Mouse (Mus musculus): ENCODE data around the gene Rasa4. TPM values are rescaled to one million over a fixed set of nuclear protein-coding genes. Genes with fewer than 3 reads are reported as not detected.

Gene Rasa4
- polyA plus RNA-seq, 1 experiment from 2014 or later = 4.1 TPM

DNA sequence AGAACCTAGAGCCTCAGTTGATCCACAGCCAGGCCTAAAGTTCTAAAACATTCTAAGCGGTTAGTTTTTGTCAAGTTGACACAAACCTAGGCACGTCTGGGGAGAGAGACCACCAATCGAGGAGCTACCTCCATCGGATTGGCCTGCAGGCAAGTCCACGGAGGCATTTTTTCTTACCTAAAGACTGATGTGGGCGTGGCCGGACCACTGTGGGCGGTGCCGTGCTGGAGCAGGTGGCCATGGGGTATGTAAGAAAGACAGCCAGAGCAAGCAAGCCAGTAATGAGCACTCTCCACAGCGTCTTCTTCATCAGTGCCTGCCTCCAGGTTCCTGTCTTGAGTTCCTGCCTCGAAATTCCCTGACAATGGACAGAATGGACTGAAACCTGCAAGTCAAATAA is 10.2 kb upstream of the Rasa4 start:
- ATAC-seq (ENCODE audit: borderline replicate concordance, extremely low read depth, low FRiP score, low TSS enrichment) = no peak
- 55% methylated on average over 11 of the region's 11 CpGs for WGBS

DNA sequence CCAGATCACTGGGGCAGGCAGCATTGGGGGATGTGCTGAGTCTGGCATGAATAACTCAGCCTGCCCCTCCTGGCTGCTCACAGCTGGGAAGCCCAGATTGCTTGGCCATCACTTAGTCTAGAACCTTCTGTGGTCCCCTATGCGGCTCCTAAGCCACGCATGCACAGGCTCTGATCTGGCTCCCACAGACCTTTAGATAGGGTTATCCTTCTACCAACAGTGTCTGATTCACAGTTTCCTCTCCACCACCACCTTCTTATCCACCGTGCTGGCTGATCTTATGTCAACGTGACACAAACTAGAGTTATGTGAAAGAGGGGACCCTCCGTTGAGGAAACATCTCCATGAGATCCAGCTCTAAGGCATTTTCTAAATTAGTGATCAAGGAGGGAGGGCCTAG is 8.6 kb upstream of the Rasa4 start:
- Histone ChIP-seq H3K4me2 (no peak overlapping the region), H3K4me1 (peaks cover 9% of the 10 kb centered on the region; the same call in 1 of the 2 replicates), H3K27ac (no peak overlapping the region), H3K27me3 (no peaks in the 10 kb centered on the region), H3K9me3 (no peaks in the 10 kb centered on the region), H3K9ac (no peak overlapping the region), H3K36me3 (no peaks in the 10 kb centered on the region), H3K4me3 (no peak overlapping the region)
- no peak for ATAC-seq (ENCODE audit: borderline replicate concordance, extremely low read depth, low FRiP score, low TSS enrichment)
- WGBS = 76% methylated on average over 5 of the region's 5 CpGs

More for the DNA sequence above, 10.2 kb upstream of the Rasa4 start:
- Histone ChIP-seq H3K27ac (no peak overlapping the region), H3K4me2 (no peak overlapping the region), H3K4me3 (no peak overlapping the region), H3K36me3 (no peaks in the 10 kb centered on the region), H3K9ac (no peak overlapping the region), H3K9me3 (no peaks in the 10 kb centered on the region), H3K27me3 (no peaks in the 10 kb centered on the region), H3K4me1 (peaks cover 9% of the 10 kb centered on the region; the same call in 1 of the 2 replicates)

DNA sequence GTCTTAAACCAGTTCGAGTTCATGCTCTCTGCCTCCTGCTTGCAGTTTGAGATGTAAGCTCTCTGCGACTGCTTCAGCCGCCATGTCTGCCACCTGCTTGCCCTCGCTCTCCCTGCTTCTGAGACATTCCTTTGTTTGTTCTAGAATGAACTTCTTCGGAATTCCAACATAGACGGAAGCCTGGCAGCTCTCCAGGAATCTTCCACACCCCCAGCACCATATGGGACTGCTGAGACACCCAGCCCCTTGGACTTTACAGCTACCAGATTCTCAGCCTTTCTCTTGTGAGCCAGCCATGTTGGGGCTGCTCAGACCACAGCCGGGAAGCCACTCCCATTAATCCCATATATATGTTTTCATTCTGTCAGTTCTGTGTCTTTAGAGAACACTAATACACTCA is 7.4 kb upstream of the Rasa4 start:
- ATAC-seq (ENCODE audit: borderline replicate concordance, extremely low read depth, low FRiP score, low TSS enrichment) = no peak
- Histone ChIP-seq H3K9ac (no peak overlapping the region), H3K36me3 (no peaks in the 10 kb centered on the region), H3K4me1 (peaks cover 9% of the 10 kb centered on the region; the same call in 1 of the 2 replicates), H3K4me3 (no peak overlapping the region), H3K27me3 (no peaks in the 10 kb centered on the region), H3K9me3 (no peaks in the 10 kb centered on the region), H3K4me2 (0 out of 2 replicates have a peak overlapping the region, but pooled peaks have one; percentile 1), H3K27ac (no peak overlapping the region)
- WGBS = 20% methylated on average over 7 of the region's 7 CpGs

DNA sequence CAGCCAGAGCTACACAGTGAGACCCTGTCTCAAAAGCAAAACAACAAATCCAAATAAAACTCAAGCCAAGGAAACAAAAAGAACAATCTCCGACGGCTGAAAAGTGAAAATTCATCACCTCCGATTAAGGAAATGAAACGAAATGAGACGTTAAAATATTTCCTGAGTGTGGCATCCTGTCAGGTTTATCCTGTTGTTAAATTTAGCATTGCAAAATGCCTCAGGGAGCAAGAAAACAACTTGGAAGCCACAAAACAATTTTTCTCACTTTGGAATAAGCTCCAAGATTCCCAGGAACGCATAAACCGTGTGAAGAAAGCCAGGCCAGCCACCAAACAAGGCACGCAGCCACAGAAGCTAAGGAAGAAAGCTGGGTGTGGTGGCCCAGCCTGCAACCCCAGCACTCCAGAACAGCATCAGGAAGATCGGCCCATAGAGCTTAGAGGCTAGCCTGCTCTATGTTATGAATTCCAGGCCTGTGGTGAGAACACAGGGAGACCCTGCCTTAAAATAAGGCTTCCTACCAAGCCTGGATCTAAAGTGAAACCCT is 6.6 kb upstream of the Rasa4 start:
- ATAC-seq (ENCODE audit: borderline replicate concordance, extremely low read depth, low FRiP score, low TSS enrichment) = no peak
- Histone ChIP-seq H3K4me3 (no peak overlapping the region), H3K9me3 (no peaks in the 10 kb centered on the region), H3K9ac (no peak overlapping the region), H3K27me3 (no peaks in the 10 kb centered on the region), H3K4me1 (peaks cover 9% of the 10 kb centered on the region; the same call in 1 of the 2 replicates), H3K4me2 (no peak overlapping the region), H3K36me3 (no peaks in the 10 kb centered on the region), H3K27ac (no peak overlapping the region)
- 66% methylated on average over 9 of the region's 9 CpGs for WGBS

DNA sequence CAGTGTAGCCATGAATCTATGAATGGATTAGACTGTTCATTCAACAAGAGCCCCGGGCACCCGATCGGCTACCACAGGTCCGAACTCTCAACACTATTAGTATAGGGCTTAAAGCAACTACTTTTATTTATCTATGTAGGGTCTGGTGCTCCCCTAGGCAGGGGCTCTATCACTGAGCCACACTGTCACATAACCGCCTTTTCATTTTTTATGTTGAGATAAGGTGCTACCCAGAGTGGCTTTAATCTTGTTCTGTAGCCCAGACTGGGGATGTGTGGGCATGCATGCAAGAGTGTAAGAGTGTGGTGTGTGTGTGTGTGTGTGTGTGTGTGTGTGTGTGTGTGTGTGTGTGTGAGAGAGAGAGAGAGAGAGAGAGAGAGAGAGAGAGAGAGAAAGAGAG is 5.6 kb upstream of the Rasa4 start:
- Histone ChIP-seq H3K4me2 (no peak overlapping the region), H3K9ac (no peak overlapping the region), H3K4me1 (peaks cover 11% of the 10 kb centered on the region), H3K4me3 (no peak overlapping the region), H3K27me3 (no peaks in the 10 kb centered on the region), H3K27ac (no peak overlapping the region), H3K36me3 (no peaks in the 10 kb centered on the region), H3K9me3 (no peaks in the 10 kb centered on the region)
- WGBS = 87% methylated on average over 5 of the region's 5 CpGs
- ATAC-seq (ENCODE audit: borderline replicate concordance, extremely low read depth, low FRiP score, low TSS enrichment) = no peak

DNA sequence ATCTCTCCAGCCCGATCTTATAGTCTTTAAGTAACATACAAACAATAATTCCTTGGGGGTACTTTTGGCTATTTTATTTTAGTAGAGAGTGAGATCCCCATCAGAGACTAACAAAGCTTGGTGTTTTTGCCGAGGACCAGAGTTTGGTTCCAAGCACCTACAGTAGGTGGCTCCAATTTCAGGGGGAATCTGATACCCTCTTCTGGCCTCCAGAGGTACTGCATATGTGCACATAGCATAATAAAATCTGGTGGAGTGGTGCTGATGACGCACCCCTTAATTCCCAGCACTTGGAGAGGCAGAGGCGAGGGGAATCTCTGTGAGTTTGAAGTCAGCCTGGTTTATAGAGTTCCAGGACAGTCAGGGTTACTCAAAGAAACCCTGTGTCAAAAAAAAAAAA is 1.4 kb upstream of the Rasa4 start:
- Histone ChIP-seq H3K36me3 (no peaks in the 10 kb centered on the region), H3K4me2 (no peak overlapping the region), H3K27ac (no peak overlapping the region), H3K4me3 (no peak overlapping the region), H3K4me1 (peaks cover 23% of the 10 kb centered on the region), H3K27me3 (peaks cover 17% of the 10 kb centered on the region; the same call in 1 of the 2 replicates), H3K9me3 (no peaks in the 10 kb centered on the region), H3K9ac (no peak overlapping the region)
- ATAC-seq (ENCODE audit: borderline replicate concordance, extremely low read depth, low FRiP score, low TSS enrichment) = no peak
- WGBS = 69% methylated on average over 4 of the region's 4 CpGs

DNA sequence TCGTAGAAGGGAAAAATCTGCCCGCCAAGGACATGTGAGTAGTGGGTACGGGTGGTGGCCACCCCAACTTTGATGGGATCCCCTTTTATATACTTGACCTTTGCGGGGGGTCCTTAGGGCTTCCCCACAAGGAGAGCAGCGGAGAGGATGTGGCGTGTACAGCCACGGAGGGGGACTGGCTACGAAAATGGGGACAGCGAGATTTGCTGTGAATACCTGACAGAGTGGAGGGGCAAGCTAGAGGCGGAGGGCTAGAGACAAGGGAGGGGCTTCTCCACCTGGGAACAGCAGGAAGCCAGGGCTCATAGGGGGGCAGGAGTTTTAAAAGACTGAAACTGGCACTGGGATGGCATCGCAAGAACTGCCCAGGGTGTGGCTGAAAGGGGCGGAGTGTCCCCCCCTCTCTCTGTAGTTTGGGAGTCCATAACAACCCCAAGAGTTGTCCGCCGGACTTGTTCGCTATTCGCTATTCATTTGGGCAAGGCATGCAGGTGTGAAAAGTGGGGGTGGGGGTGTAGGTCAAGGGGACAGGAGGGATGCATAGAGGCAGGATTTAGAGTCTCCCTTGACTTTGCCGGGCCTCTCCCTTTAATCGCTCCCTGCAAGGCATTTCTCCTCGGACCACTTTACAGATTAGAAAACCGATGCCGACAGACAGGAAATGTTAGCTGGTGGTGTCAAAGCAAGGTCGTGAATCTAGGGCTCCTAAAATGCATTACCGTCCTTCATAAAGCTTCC is 597 bp downstream of the Rasa4 start:
- H3K4me2 ChIP-seq = peak overlapping the region; percentile 99
- WGBS = 3% methylated on average over 23 of the region's 23 CpGs
- H3K4me1 ChIP-seq = peaks cover 23% of the 10 kb centered on the region
- no peaks in the 10 kb centered on the region for H3K9me3 ChIP-seq
- no peaks in the 10 kb centered on the region for H3K36me3 ChIP-seq
- ATAC-seq (ENCODE audit: borderline replicate concordance, extremely low read depth, low FRiP score, low TSS enrichment) = peak; percentile 8; the same call in 1 of the 2 replicates
- H3K4me3 ChIP-seq = peak overlapping the region; percentile 61
- peaks cover 17% of the 10 kb centered on the region; the same call in 1 of the 2 replicates for H3K27me3 ChIP-seq
- peak overlapping the region; percentile 60 for H3K9ac ChIP-seq
- no peak overlapping the region for H3K27ac ChIP-seq

DNA sequence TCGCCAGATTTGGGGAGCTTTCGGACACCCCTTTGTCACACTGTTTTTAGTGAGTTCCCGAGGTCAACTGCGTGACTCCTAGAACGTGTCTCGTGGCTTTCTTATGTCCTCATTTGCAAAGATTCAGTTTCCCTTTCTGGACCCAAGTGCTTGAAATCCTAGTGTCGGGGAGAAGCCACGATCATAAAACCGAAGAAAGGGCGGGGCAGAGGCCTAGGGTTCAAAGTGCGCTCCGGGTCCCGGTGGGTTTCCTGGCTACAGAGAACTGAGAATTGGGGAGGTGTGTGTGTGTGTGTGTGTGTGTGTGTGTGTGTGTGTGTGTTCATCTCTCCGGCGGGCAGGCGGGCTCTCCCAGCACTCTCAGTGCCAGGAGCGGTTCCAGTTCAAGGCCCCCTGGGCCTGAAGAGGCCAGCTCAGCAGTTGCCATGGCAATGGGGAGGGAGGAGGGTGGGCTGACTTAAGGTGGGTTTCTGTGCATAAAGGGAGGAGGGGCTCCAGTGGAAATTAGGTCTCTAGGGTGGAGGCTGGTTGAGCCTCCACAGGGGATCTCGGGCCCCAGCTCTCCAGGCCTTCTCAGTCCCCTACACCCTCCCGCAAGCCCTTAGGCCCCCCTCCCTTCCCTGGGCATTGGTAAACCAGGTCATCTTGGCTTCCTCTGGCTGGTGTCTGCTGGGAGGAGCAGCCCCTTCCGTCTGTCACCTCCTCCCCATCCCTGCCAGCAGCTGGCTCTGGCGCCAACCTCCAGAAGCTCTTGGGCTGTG is 1.4 kb downstream of the Rasa4 start:
- H3K9ac ChIP-seq = no peak overlapping the region
- peak overlapping the region; percentile 99 for H3K4me2 ChIP-seq
- H3K4me3 ChIP-seq = peak overlapping the region; percentile 61
- 20% methylated on average over 21 of the region's 21 CpGs for WGBS
- no peaks in the 10 kb centered on the region for H3K36me3 ChIP-seq
- H3K27me3 ChIP-seq = peaks cover 17% of the 10 kb centered on the region; the same call in 1 of the 2 replicates
- peaks cover 23% of the 10 kb centered on the region for H3K4me1 ChIP-seq
- H3K9me3 ChIP-seq = no peaks in the 10 kb centered on the region
- H3K27ac ChIP-seq = no peak overlapping the region
- no peak for ATAC-seq (ENCODE audit: borderline replicate concordance, extremely low read depth, low FRiP score, low TSS enrichment)

DNA sequence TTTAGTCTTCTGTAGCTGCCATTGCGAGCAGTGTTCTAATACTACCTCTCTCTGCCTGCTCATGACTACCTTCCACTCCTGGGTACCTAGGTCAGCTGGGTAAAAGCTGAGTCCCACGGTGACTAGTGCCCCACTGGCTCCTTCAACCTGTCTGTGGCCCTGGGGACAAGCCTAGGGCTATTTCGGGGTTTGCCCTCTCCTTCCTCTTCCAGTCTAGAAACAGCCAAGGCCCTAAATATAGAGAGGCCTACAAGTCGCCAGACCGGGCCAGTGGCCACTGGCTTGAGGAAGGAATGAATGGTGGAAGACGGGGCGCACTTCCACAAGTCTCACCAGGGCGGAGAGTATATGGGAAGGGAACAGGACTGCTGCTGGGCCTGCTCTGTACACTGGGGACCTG is 2.6 kb downstream of the Rasa4 start:
- Histone ChIP-seq H3K9me3 (no peaks in the 10 kb centered on the region), H3K4me1 (peaks cover 23% of the 10 kb centered on the region), H3K27ac (no peak overlapping the region), H3K36me3 (no peaks in the 10 kb centered on the region), H3K4me3 (no peak overlapping the region), H3K9ac (no peak overlapping the region), H3K4me2 (no peak overlapping the region), H3K27me3 (peaks cover 17% of the 10 kb centered on the region; the same call in 1 of the 2 replicates)
- WGBS = 84% methylated on average over 8 of the region's 8 CpGs
- ATAC-seq (ENCODE audit: borderline replicate concordance, extremely low read depth, low FRiP score, low TSS enrichment) = no peak

DNA sequence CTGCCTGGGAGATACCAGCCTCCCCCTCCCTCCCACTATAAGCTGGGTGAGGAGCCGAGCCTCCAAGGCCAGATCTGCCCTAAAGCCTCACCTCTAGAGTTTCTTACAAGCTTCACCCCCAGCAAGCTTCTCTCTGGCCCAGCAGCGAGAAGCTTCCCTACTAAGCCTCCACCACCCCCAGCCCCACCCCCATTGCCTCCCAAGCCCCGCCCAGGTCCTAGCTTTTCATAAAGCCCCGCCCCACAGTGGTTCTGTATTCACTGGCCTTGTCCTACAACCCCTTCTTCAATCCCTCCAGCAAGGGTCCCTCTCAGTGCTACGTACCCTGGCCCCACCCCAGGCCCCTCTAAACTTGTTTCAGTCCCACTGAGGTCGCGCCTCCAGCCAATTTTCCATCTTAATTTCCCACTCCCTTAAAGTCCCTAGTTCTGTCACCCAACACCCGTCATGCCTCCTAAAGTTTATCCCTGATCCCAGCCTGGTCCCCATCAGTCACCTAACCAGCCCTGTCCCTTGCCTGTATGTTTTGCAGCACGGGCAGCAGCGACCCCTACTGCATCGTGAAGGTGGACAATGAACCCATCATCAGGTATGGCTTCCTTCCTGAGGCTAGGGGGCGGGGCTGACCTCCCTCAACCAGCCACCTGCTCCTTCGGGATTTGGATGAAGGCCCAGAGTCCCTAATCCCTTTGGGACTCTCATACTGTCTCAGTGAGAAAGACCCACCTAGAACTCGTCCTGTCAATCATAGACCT is 5.3 kb downstream of the Rasa4 start:
- 17% methylated on average over 14 of the region's 14 CpGs for WGBS
- Histone ChIP-seq H3K27me3 (peaks cover 16% of the 10 kb centered on the region; the same call in 1 of the 2 replicates), H3K27ac (no peak overlapping the region), H3K36me3 (no peaks in the 10 kb centered on the region), H3K4me1 (peaks cover 16% of the 10 kb centered on the region), H3K9me3 (no peaks in the 10 kb centered on the region), H3K4me3 (no peak overlapping the region), H3K9ac (no peak overlapping the region), H3K4me2 (no peak overlapping the region)
- no peak for ATAC-seq (ENCODE audit: borderline replicate concordance, extremely low read depth, low FRiP score, low TSS enrichment)

DNA sequence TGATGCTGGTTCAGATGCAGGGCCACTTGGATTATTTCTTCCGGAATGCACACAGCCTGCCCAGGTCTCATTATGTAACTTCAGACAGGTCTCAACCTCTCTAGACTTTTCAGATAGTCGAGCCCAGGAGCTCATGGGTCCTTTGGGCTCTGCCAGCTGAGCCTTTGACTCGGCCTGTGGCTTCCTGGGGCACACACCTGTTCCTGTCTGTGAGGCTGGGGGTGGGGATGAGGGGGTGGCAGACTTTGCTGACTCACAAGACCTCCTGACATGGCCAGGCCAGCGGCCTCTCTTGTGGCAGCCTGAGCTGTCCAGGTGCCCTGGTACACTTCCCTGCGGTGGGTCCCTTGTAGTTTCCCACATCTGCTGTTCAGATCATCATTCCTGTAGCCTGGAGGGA is 8.2 kb downstream of the Rasa4 start:
- Histone ChIP-seq H3K9ac (no peak overlapping the region), H3K36me3 (no peaks in the 10 kb centered on the region), H3K4me2 (no peak overlapping the region), H3K9me3 (no peaks in the 10 kb centered on the region), H3K27me3 (no peaks in the 10 kb centered on the region; the same call in 1 of the 2 replicates), H3K4me3 (no peak overlapping the region), H3K27ac (no peak overlapping the region), H3K4me1 (no peaks in the 10 kb centered on the region)
- ATAC-seq (ENCODE audit: borderline replicate concordance, extremely low read depth, low FRiP score, low TSS enrichment) = no peak
- 61% methylated on average over 5 of the region's 5 CpGs for WGBS

Measured in lung, embryonic 15.5 days (tissue).